Mouse (Mus musculus) midbrain, embryonic 12.5 days (tissue): ENCODE data around the gene Msantd3. TPM values are rescaled to one million over a fixed set of nuclear protein-coding genes. Genes with fewer than 3 reads are reported as not detected.
A peak's percentile ranks its signal among the peaks of the same experiment; 100 is the strongest.

ENCODE experiments used
- ATAC-seq: fragments of 200-750 bp; cut with Nextera tagmentation; 2 replicates; pipeline ENCODE4 v1.8.0; 2017; ENCODE audit warnings: low read depth, moderate TSS enrichment, moderate library complexity; ENCODE audit not compliant: low FRiP score
- H3K27ac ChIP-seq: fragments of 300-500 bp; sonication (generic); replicated peaks from 2 replicates; pipeline ENCODE4 v1.5.1; 2016; ENCODE audit warnings: mild to moderate bottlenecking
- H3K27me3 ChIP-seq: fragments of 300-500 bp; sonication (generic); 2 replicates; pipeline ENCODE4 v1.6.1; 2016; ENCODE audit warnings: mild to moderate bottlenecking
- H3K36me3 ChIP-seq: fragments of 300-500 bp; sonication (generic); 2 replicates; pipeline ENCODE4 v1.6.1; 2016
- H3K4me1 ChIP-seq: fragments of 300-500 bp; sonication (generic); 2 replicates; pipeline ENCODE4 v1.6.1; 2016
- H3K4me2 ChIP-seq: fragments of 300-500 bp; sonication (generic); replicated peaks from 2 replicates; pipeline ENCODE4 v1.6.1; 2016; ENCODE audit warnings: mild to moderate bottlenecking, moderate library complexity
- H3K4me3 ChIP-seq: fragments of 300-500 bp; sonication (generic); 2 replicates; pipeline ENCODE4 v1.5.1; 2016; ENCODE audit warnings: mild to moderate bottlenecking
- H3K9ac ChIP-seq: fragments of 300-500 bp; sonication (generic); replicated peaks from 2 replicates; pipeline ENCODE4 v1.6.1; 2016; ENCODE audit warnings: mild to moderate bottlenecking, moderate library complexity
- H3K9me3 ChIP-seq: fragments of 300-500 bp; sonication (generic); 2 replicates; pipeline ENCODE4 v1.6.1; 2016; ENCODE audit warnings: mild to moderate bottlenecking
- WGBS: fragments of 180-500 bp; shearing (Covaris S2); methylation state at CpG from one replicate; pipeline ENCODE4 v1.1.7; 2016; 5-methylcytosine and 5-hydroxymethylcytosine counted together
- polyA plus RNA-seq: library from polyadenylated mRNA; unstranded; fragments of >200 nt; fragmentation: Nextera tagmentation; extraction: Ambion mirVana; gene quantifications from 2 replicates; pipeline ENCODE4 v1.2.1, GENCODE M21; 2016

The Msantd3 gene
- polyA plus RNA-seq, 1 experiment from 2014 or later, result 68.0 TPM

DNA sequence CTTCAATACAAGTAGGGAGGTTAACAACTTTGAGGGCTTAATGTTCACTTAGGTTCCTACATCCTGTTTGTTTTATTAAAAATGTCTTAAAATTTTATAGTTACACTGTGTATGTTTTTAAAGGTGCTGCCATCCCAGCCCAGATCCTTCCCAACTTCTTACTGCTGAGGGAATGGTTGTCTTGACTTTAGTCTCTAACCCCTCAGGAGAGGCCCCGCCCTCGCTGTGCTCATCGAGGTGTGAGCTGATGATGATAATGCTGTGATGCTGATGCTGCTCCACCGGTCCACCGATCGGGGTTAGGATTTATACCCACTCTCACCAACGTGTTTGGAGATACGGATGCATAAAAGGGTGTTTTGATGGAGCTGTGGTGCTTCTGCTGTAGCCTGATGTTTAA is 22.1 kb downstream of the Msantd3 start:
- no peak overlapping the region for H3K9ac ChIP-seq
- no peaks in the 10 kb centered on the region for H3K4me1 ChIP-seq
- no peaks in the 10 kb centered on the region for H3K9me3 ChIP-seq
- H3K4me2 ChIP-seq, result no peak overlapping the region
- no peak overlapping the region for H3K27ac ChIP-seq
- no peak overlapping the region for H3K4me3 ChIP-seq
- H3K36me3 ChIP-seq, result peaks cover 62% of the 10 kb centered on the region
- no peak for ATAC-seq
- 92% methylated on average over 8 of the region's 8 CpGs for WGBS
- H3K27me3 ChIP-seq, result no peaks in the 10 kb centered on the region

GRCm38 (mm10) chr4:48564962-48565361 is 25.2 kb downstream of the Msantd3 start:
- no peak for ATAC-seq
- Histone ChIP-seq H3K36me3 (peaks cover 43% of the 10 kb centered on the region), H3K27ac (no peak overlapping the region), H3K9ac (no peak overlapping the region), H3K27me3 (no peaks in the 10 kb centered on the region), H3K4me3 (no peak overlapping the region), H3K4me1 (no peaks in the 10 kb centered on the region), H3K9me3 (no peaks in the 10 kb centered on the region), H3K4me2 (no peak overlapping the region)

DNA sequence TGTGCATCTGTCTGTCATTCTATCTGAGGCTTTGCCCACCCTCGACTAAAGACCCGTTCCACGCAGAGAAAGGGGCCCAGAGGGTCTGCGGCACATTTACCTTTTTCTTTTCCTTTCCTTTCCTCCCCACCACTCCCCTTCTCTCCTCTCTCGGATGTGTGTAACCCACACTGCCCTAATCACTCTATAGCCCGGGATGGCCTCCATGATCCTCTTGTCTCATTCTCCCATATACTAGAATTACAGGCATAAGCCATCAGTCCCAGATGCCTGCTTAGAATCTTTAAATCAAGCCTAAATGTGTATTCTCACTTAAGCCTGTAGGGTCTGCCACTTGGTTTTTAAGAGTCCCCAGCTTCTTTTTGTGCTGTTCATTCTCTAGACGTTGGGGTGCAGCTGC is 36.6 kb downstream of the Msantd3 start:
- WGBS, result 82% methylated on average over 7 of the region's 7 CpGs
- no peak overlapping the region for H3K27ac ChIP-seq
- H3K4me2 ChIP-seq, result no peak overlapping the region
- H3K9me3 ChIP-seq, result no peaks in the 10 kb centered on the region
- no peak overlapping the region for H3K9ac ChIP-seq
- no peaks in the 10 kb centered on the region for H3K36me3 ChIP-seq
- no peak for ATAC-seq
- no peaks in the 10 kb centered on the region for H3K27me3 ChIP-seq
- H3K4me3 ChIP-seq, result no peak overlapping the region
- H3K4me1 ChIP-seq, result peaks cover 4% of the 10 kb centered on the region

GRCm38 (mm10) chr4:48577831-48578230 is 38.1 kb downstream of the Msantd3 start:
- WGBS, result 96% methylated on average over 1 of the region's 1 CpGs

GRCm38 (mm10) chr4:48578399-48578798 is 38.7 kb downstream of the Msantd3 start:
- no peaks in the 10 kb centered on the region for H3K27me3 ChIP-seq
- no peak overlapping the region for H3K9ac ChIP-seq
- WGBS, result 65% methylated on average over 4 of the region's 4 CpGs
- H3K4me1 ChIP-seq, result peaks cover 16% of the 10 kb centered on the region
- no peak overlapping the region for H3K4me3 ChIP-seq
- ATAC-seq, result no peak
- no peaks in the 10 kb centered on the region for H3K9me3 ChIP-seq
- no peak overlapping the region for H3K4me2 ChIP-seq
- no peak overlapping the region for H3K27ac ChIP-seq
- H3K36me3 ChIP-seq, result no peaks in the 10 kb centered on the region

More at GRCm38 (mm10) chr4:48577831-48578230, 38.1 kb downstream of the Msantd3 start:
- H3K27ac ChIP-seq, result no peak overlapping the region
- H3K9me3 ChIP-seq, result no peaks in the 10 kb centered on the region
- no peak overlapping the region for H3K4me3 ChIP-seq
- peaks cover 12% of the 10 kb centered on the region for H3K4me1 ChIP-seq
- no peak overlapping the region for H3K4me2 ChIP-seq
- no peaks in the 10 kb centered on the region for H3K36me3 ChIP-seq
- ATAC-seq, result no peak
- no peak overlapping the region for H3K9ac ChIP-seq
- no peaks in the 10 kb centered on the region for H3K27me3 ChIP-seq

DNA sequence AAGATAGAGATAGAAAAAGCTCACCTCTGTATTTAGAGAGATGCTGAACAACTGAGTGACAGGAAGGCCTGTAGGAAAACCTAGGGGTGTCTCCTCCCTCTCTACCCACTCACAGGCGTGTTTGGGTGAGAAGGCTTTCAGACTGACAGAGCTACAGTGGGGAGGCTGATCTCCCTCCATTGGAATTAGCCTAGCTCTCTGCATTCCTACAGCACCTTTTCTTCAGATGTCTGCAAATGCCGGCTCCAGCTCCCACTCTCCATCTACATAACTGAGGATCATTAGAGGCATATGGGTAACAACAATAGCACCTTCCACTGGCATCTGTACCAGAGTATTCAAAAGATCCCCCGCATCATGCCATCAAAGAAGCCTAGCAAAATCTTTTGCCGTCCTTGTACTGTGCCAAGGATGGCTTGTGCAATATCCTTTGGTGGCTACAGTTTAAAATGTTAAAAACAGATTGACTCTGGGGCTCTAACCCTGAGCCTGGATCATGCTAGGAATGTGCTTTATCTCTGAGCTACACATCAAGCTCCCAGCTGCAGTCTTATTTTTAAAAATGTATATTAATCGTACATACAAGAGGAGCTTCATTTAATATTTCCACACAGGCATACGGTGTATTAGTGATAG is 39.9 kb downstream of the Msantd3 start:
- no peak overlapping the region for H3K27ac ChIP-seq
- WGBS, result 57% methylated on average over 6 of the region's 6 CpGs
- no peaks in the 10 kb centered on the region for H3K36me3 ChIP-seq
- H3K4me2 ChIP-seq, result no peak overlapping the region
- H3K9me3 ChIP-seq, result no peaks in the 10 kb centered on the region
- H3K27me3 ChIP-seq, result no peaks in the 10 kb centered on the region
- H3K4me3 ChIP-seq, result no peak overlapping the region
- ATAC-seq, result no peak
- peaks cover 19% of the 10 kb centered on the region for H3K4me1 ChIP-seq
- no peak overlapping the region for H3K9ac ChIP-seq

- ATAC-seq, result peak; percentile 1; the same call in 1 of the 2 replicates
- peaks cover 19% of the 10 kb centered on the region for H3K4me1 ChIP-seq
- H3K27me3 ChIP-seq, result no peaks in the 10 kb centered on the region
- peak overlapping the region; percentile 40 for H3K27ac ChIP-seq
- no peak overlapping the region for H3K9ac ChIP-seq
- no peaks in the 10 kb centered on the region for H3K36me3 ChIP-seq
- H3K9me3 ChIP-seq, result no peaks in the 10 kb centered on the region
- WGBS, result 8% methylated on average over 2 of the region's 2 CpGs
- no peak overlapping the region for H3K4me2 ChIP-seq
- H3K4me3 ChIP-seq, result no peak overlapping the region
Observed at GRCm38 (mm10) chr4:48581201-48581600, 41.5 kb downstream of the Msantd3 start.

DNA sequence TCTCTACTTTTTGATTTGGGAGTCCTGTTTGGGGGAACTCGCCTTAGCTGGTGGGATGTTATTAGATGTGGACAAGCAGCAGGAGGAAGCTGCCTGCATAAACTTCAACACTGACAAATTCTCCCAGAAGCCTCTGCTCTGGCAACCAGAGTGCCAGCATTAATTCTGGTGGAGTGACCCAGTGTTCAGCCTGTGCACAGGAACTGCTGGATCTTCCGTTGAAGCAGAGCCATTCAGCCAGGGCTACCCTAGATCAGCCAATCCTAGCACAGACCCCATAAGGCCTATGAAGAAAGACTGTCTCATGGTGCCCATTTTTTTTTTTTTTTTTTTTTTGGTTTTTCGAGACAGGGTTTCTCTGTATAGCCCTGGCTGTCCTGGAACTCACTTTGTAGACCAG is 42.3 kb downstream of the Msantd3 start:
- Histone ChIP-seq H3K27me3 (no peaks in the 10 kb centered on the region), H3K4me1 (peaks cover 25% of the 10 kb centered on the region), H3K9me3 (no peaks in the 10 kb centered on the region), H3K27ac (peak overlapping the region; percentile 40), H3K4me2 (no peak overlapping the region), H3K4me3 (no peak overlapping the region), H3K36me3 (no peaks in the 10 kb centered on the region), H3K9ac (no peak overlapping the region)
- 63% methylated on average over 2 of the region's 3 CpGs for WGBS
- ATAC-seq, result no peak

DNA sequence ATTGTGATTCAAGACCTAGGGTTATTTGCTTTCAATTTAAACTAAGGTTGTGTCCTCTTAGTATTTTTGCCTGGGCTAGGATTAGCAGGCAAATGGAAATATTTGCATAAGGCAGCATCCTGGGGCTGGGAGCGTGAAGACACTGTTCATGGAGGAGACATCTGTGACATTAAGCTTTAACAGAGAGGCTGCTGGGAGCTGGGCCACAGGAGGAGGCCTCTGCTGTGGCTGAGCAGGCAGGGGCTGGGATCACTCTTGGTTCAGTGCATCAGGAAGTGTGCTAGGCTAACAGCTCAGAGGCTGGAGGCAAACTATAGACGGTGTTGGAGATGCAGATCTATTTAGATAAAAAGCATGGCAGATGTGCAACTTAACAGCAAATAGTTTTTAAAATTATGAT is 43.2 kb downstream of the Msantd3 start:
- peak overlapping the region; percentile 56 for H3K27ac ChIP-seq
- no peak overlapping the region for H3K9ac ChIP-seq
- H3K4me2 ChIP-seq, result no peak overlapping the region
- H3K4me1 ChIP-seq, result peaks cover 27% of the 10 kb centered on the region
- no peak for ATAC-seq
- H3K9me3 ChIP-seq, result no peaks in the 10 kb centered on the region
- H3K27me3 ChIP-seq, result no peaks in the 10 kb centered on the region
- 20% methylated on average over 2 of the region's 2 CpGs for WGBS
- no peak overlapping the region for H3K4me3 ChIP-seq
- 0 out of 2 replicates have a peak, but pooled peaks cover 3% of the 10 kb centered on the region for H3K36me3 ChIP-seq

DNA sequence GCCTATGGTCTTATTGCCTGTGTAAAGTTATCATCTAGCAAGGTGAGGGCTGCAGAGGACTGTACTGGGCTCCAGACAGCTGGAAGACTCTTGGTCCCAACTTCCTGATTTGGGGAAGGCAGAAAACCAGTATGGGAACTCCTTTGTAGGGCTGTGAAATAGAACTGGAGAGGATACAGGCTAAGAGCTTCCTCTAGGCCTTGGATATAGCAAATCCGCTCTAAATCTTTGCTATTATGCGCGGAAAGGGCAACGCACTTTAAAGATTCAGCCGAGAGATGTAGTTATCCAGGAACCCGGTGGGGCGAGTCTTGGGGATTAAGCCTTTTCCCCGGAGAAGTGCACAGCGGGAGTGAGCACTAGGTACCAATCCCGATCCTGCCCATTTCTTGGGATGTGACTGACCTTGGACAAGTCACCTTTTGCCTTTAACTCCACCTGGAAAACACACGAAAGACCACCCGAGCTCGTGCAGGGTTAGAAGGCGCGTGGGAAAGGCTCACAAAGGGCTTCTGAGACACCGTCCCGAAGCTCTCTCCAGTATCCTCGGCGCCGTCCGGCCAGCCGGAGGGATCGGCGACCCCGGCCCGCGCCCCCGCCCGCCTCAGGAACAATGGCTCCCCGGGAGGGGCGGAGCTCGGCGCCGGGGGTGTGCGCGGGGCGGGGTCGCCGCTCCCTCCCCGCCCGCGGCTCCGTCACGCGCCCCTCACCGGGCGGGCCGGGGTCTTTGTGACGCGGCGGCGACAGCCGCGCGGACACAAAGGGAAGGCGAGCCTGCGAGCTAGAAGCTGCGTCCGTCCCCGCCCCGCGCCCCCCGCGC is 44.9 kb downstream of the Msantd3 start, which contains the start of gene Tmeff1:
Gene Tmeff1 (plus strand): TSS at position 754 of the 820 bp plus-strand sequence.
- H3K27me3 ChIP-seq, result no peaks in the 10 kb centered on the region
- peak within 1 kb of the TSS; percentile 99 for H3K9ac ChIP-seq
- H3K36me3 ChIP-seq, result 0 out of 2 replicates have a peak, but pooled peaks cover 4% of the 10 kb centered on the region
- no peaks in the 10 kb centered on the region for H3K9me3 ChIP-seq
- H3K4me3 ChIP-seq, result peak within 1 kb of the TSS; percentile 99
- peak within 1 kb of the TSS; percentile 68 for H3K4me2 ChIP-seq
- peaks cover 33% of the 10 kb centered on the region for H3K4me1 ChIP-seq
- ATAC-seq, result peak; percentile 85
- 1% methylated on average over 42 of the region's 64 CpGs for WGBS
- peak within 1 kb of the TSS; percentile 100 for H3K27ac ChIP-seq

DNA sequence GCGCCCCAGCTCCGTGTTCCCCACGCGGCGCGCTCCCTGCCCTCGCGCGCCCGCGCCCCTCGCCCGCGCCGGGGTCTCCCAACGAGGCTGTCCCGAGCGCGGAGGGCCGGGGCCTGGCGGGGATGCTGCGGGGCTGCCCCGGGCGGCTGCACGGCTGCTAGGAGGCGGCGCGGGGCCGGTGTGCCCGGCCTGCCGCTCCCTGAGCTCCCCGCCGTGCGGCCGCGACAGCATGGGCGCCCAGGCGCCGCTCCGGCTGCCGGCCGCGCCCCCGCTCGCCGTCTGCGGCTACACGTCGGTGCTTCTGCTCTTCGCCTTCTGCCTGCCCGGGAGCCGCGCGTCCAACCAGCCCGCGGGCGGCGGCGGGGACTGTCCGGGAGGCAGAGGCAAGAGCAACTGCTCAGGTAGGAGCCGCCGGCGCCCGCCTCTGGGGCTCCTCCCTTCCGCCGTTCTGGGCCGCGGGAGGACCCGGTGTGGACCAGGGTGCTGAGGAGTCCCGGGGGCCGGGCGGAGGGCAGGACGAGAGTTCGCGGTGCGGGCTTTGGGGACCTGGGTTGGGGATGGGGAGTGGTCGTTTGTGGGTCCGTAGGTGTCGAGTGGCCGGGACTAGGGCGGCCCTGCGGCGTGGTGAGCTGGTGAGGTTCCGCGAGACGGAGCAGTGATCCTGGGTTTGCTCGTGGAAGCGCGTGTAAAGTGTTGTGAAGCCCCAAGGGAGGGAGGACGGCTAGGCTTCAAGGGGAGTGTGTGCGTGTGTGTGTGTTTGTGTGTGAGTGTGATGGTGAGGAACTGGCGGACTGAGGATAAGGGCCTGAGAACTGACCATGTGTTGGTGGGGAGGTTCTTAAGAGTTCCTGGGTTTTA is 45.7 kb downstream of the Msantd3 start:
- Histone ChIP-seq H3K4me2 (peak overlapping the region; percentile 68), H3K27me3 (no peaks in the 10 kb centered on the region), H3K4me3 (peak overlapping the region; percentile 99), H3K9ac (peak overlapping the region; percentile 99), H3K36me3 (0 out of 2 replicates have a peak, but pooled peaks cover 8% of the 10 kb centered on the region), H3K27ac (peak overlapping the region; percentile 100), H3K9me3 (no peaks in the 10 kb centered on the region), H3K4me1 (peaks cover 36% of the 10 kb centered on the region)
- peak; percentile 68 for ATAC-seq
- under 1% methylated on average over 65 of the region's 92 CpGs for WGBS
